Mouse (Mus musculus): ENCODE data around the gene Zfp580. TPM values are rescaled to one million over a fixed set of nuclear protein-coding genes. Genes with fewer than 3 reads are reported as not detected.
"Not testable (repeated sequence)": the region's sequence is repeated elsewhere in the genome, so short reads cannot be mapped to it uniquely, and the experiment has no call there.

Gene Zfp580
- total RNA-seq, 2 experiments from 2014 or later: 3.0 to 4.1 TPM

DNA sequence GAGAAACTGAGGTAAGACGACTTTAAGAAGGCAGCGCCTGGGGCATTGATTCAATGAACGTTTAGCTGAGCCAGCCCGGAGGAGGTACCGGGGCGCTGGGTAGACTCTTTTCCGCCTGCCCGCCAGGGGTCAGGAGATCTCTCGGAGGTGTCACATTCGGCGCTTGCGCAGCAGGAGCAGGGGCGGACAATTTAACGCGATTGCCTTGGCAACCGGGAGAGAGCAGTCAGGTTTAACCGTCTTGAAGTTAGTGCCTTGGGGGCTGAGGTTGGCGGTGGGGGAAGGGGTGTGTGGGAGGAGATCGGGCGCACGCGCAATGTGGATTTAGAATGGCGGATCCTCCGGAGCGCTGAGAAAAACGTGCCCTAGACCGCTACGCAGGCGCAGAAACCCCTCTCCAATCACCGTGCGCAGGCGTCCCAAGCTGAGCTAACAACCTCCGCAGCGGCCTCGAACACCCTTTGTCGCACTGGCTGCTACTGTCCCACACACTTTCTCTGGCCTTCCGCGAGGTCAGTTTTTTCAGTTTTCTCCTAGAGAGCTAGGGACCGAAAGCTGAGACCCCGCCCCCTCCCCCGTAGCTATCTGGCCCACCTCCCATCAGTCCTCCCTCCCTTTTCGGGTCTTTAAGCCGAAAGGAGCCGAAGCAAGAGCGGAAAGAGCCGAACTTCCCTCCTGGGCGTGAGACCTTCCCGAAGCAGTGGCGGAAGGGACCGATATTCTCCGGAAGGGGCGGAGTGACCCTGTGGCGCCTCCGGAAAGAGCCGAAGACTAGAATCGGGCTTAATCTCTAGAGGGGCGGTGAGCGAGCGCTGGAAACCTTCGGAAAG, 9.8 kb downstream of the Zfp580 start:
- peak overlapping the region; percentile 99 for H3K27ac ChIP-seq
- intact Hi-C loops (cut with DNase I): loop anchor here (2.0 to 5.0 kb wide), 3 partner anchors 46 to 924 kb away; partner anchors contain the start of genes Fiz1, Gm44973, Leng8 and Zfp524
- peak; percentile 76 for TF ChIP-seq CTCF (IDR thresholded peaks at IDR 0.05)
- peak; percentile 99 for DNase-seq
- H3K4me3 ChIP-seq: peak overlapping the region; percentile 91

DNA sequence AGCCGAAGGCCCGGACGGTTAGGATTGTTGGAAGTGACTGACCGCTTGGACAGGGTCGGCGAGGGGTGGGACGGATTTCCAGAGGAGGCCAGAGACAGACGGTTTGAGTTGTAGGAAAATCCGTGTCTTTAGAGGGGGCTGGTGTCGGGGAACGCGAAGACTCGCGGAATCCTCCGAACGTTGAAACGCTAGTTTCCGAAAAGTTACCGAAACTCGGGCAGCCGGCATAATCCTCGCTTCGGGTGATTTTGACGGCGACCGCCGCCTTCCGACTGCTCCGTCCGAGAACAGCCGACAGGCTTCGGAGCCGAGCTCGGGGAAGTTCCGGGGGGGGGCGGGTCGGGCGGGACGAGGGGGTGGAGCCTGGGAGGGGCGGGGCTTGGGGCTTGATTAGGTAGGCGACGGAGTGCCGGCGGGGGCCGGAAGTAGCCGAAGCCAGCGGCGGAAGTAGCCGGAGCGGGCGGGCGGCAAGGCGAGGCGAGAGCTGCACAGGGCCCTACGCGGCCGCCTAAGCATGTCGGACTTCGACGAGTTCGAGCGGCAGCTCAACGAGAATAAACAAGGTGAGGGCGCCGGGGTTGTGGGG, 10.5 kb downstream of the Zfp580 start, which contains the start of gene U2af2:
Gene U2af2, plus strand, starts transcription at position 370 of the 586 bp plus-strand sequence.
- H3K27ac ChIP-seq: peak within 1 kb of the TSS; percentile 99
- intact Hi-C loops (cut with DNase I): loop anchor here (1.0 to 5.0 kb wide), 4 partner anchors 18 to 925 kb away; partner anchors contain the start of genes Epn1, Fiz1, Gm44973 and Leng8

DNA sequence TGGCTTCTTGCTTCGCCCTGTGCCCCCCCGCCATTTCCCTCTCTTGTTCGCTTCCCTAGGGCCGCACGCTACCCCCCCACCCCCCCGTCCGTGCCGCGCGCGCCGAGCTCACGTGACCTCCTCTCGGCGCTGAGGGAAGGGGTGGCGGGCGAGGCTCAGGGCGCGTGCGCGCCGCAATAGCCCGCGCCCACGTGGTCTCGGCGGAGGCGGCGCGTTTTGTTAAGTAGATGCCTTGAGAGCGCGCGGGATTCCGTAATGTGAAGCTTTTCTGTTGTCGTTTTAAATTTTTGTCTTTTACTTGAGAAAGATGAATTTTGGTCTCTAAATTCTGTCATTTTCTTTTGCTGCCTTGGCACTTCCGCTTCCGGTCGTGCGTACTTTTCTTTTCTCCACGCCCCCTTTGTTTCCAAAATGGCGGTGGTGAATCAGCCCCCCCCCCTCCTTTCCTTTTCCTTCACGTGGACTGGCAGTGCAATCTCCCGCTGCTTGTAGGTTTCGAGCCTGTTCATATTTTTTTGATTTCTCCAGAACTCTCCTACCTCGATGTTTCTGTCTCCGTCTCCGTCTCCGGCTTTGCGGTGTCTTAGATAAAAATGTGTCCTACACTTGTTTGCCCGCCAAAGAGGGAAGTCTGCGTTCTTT, 11.1 kb downstream of the Zfp580 start:
- H3K4me3 ChIP-seq: peak overlapping the region; percentile 91
- intact Hi-C loops (cut with DNase I): loop anchor here (1.0 to 5.0 kb wide), 3 partner anchors 18 to 925 kb away; partner anchors contain the start of genes Epn1 and Leng8
- no peak for DNase-seq
- TF ChIP-seq CTCF (IDR thresholded peaks at IDR 0.05): no peak
- peak overlapping the region; percentile 99 for H3K27ac ChIP-seq

More for the DNA sequence above, 10.5 kb downstream of the Zfp580 start, which contains the start of gene U2af2:
- DNase-seq: peak; percentile 98
- no peak for TF ChIP-seq CTCF (IDR thresholded peaks at IDR 0.05)
- peak within 1 kb of the TSS; percentile 91 for H3K4me3 ChIP-seq

DNA sequence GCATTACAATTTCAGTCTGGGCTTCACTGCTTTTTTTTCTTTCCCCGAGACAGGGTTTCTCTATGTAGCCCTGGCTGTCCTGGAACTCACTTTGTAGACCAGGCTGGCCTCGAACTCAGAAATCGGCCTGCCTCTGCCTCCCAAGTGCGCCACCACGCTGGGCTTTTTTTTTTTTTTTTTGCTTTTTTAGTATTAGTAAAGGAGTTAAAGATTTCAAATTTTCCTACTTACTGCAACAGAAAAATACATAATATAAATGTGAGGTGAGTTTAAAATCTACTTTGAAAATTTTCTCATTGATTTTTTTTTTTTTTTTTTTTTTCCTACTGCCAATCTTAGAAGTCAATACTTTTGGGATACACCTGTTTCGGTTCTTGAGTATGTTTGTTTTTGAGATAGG, 13.5 kb downstream of the Zfp580 start:
- intact Hi-C loops (cut with DNase I): loop anchor here (5.0 kb wide), 2 partner anchors 508 to 928 kb away; partner anchors contain the start of gene Leng8
- Histone ChIP-seq H3K27ac (no peak overlapping the region), H3K4me3 (no peak overlapping the region)
- no peak for DNase-seq
- TF ChIP-seq CTCF (IDR thresholded peaks at IDR 0.05): no peak

DNA sequence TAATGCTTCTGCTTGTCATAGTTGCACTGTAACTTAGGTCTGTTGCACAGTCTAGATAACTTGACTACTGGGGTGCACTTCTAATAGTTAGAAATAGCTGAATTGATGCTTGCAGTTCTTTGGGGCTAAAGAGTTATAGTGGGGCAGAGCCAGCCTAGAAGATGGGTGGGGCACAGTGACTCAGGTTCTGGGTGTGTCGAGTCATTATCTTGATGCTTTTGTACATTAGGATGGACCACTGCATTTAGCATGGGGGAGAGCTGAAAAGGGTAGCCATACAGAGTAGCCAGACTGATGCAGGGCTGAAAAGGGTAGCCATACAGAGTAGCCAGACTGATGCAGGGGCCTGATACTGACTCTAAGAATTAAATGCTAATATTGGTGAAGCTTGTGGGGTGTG, 22.2 kb downstream of the Zfp580 start:
- H3K27ac ChIP-seq: no peak overlapping the region
- no peak for TF ChIP-seq CTCF (IDR thresholded peaks at IDR 0.05)
- intact Hi-C loops (cut with DNase I): no loop called here
- no peak for DNase-seq
- no peak overlapping the region for H3K4me3 ChIP-seq

DNA sequence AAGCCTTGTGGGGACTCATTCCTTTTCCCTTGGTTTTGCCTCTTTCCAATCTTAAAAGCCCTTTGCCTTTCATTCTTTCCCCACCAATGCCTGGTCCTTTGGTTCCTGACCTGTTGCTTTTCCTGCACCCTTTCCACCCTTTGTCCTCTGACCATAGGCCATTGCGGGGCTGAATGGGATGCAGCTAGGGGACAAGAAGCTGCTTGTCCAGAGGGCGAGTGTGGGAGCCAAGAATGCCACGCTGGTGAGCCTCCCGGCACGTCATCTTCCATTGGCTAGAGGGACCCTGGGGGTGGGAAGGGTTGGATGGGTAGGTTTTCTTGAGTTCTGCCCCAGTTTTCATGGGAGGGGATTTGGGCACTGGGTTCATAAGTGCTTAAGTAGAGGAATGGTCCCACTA, 23.6 kb downstream of the Zfp580 start:
- DNase-seq: no peak
- H3K4me3 ChIP-seq: no peak overlapping the region
- intact Hi-C loops (cut with DNase I): no loop called here
- TF ChIP-seq CTCF (IDR thresholded peaks at IDR 0.05): no peak
- no peak overlapping the region for H3K27ac ChIP-seq

DNA sequence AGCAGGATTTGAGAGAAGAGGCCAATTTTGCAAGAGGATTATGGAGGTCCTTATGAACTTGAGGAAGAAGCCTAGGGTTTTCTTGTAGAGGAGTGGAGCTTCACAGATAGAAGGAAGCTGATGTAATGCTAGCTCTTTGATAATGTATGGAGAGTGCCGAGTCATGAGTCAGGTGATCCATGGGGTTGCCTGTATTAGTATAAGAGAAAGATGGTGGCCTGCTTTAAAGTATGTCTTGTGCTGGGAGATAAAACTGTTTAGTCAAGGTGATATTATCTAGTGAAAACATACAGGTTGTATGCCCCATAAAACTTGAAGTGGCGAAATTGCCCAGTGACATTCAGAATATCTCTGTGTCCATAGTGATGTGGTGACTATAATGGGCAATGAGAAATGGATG, 25.6 kb downstream of the Zfp580 start:
- no peak for DNase-seq
- TF ChIP-seq CTCF (IDR thresholded peaks at IDR 0.05): no peak
- intact Hi-C loops (cut with DNase I): no loop called here
- no peak overlapping the region for H3K27ac ChIP-seq
- H3K4me3 ChIP-seq: no peak overlapping the region

DNA sequence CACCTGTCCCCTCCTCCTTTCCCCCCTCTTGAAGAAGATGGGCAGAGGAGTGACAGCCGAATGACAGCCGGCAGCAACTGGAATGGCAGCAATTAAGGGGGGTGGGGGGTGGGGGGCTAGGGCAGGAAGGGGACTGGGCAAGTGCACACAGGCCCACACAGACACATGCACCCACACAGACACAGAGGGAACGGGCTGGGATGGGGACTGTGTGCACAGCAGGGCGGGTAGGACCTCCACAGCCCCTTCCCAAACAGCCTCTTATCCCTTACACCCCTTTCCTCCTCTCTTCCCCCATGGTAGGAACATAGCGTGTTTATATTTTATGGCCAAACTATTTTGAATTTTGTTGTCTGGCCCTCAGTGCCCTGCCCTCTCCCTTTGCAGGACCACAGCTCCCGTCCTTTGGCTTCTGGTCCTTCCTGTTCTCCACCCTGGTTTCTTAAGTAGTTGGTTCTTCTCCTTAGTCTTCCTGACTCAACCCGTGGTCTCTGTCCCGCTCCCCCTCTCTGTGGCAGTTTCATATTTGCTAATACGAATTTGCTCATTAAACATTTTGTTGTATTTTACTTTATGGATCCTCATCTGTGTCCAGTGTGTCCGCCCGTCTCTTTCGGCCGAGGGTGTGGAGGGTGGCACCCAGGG, 28.1 kb downstream of the Zfp580 start:
- intact Hi-C loops (cut with DNase I): loop anchor here (1.0 to 2.0 kb wide), 2 partner anchors 17 to 45 kb away; partner anchors contain the start of genes Rasl2-9 and U2af2
- DNase-seq: not testable (repeated sequence)
- peak overlapping the region; percentile 100 for H3K4me3 ChIP-seq
- H3K27ac ChIP-seq: peak overlapping the region; percentile 97

DNA sequence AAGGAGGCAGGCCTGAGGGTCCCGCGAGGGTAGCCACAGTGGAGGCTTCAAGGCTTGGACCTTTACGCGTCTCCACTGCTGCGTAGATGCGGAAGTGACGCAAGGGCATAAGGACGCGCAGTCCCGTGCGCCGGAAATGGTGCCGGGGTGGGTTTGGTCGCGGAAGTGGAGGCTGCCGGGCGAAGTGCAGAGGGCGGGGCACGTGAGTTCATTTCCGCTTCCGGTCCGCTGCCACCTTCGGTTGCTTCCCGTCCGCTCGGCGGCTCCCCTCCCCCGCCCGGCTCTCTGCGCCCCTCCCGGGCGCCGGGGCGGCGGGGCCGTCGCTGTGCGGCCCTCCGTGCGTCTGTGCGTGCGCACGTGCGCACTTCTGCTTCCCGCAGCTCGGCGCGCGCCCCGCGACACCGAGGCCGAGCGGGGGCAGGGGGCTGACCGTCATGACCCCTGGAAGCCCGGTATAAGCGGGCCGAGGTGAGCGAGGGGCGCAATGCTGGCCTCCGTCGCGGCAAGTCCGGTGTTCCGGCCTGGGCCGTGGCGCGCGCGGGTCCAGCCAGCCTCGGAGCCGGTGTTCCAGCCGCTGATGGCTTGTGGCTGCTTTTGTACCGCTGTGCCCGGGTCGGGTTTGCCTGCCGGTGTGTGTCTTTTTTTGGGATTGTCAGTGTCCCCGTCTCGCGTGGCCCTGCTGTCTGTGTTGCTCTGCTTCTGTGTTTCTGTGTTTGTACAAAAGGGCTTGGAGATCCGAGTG, 28.8 kb downstream of the Zfp580 start, which contains the start of gene Epn1:
Gene Epn1, plus strand, starts transcription at position 226 of the 742 bp plus-strand sequence.
- Histone ChIP-seq H3K27ac (peak within 1 kb of the TSS; percentile 97), H3K4me3 (peak within 1 kb of the TSS; percentile 100)
- peak; percentile 99 for DNase-seq
- intact Hi-C loops (cut with DNase I): loop anchor here (1.0 to 2.0 kb wide), 2 partner anchors 18 to 45 kb away; partner anchors contain the start of genes Rasl2-9 and U2af2
- no peak for TF ChIP-seq CTCF (IDR thresholded peaks at IDR 0.05)

DNA sequence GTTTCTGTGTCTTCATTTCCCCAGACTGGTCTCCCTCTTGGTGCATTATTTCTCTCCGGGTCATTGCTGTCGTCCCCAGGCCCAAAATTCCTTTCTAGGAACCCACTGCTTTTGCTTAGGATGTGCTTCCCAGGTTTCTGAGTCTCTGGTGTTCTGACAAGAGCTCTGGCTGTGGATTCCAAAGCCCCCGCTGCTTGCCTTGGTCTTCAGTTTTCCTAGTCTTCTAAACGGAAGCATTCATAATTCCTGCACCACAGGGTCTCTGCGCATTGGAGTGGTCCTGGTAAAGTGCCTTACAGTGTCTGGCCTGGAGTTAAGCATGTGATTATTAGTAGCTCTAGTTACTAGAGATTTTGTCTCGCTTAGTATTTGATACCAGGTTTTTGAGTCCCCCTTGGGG, 29.5 kb downstream of the Zfp580 start:
- H3K27ac ChIP-seq: peak overlapping the region; percentile 97
- TF ChIP-seq CTCF (IDR thresholded peaks at IDR 0.05): no peak
- peak overlapping the region; percentile 100 for H3K4me3 ChIP-seq
- no peak for DNase-seq
- intact Hi-C loops (cut with DNase I): loop anchor here (1.0 to 2.0 kb wide), 2 partner anchors 19 to 44 kb away; partner anchors contain the start of genes Rasl2-9 and U2af2

DNA sequence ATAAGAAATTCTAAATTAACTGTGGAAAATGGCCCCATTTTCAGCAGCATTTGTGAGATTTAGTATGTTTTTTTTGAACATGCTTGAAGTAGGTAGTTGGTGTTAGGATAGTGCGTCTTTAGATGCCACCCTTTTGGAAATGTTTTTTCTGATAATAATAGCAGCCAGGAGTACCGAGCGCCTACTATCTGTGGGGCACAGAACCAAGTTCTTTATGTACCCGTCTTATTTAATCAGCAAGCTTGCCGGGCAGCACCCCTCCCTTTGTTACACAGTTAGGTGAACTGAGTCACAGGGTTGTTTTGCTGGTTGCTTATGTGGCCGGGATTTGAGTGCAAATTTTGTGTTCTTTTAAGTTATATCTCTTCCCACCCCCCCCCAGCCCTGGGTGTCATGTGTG, 29.9 kb downstream of the Zfp580 start:
- no peak for DNase-seq
- Histone ChIP-seq H3K27ac (peak overlapping the region; percentile 97), H3K4me3 (peak overlapping the region; percentile 100)
- intact Hi-C loops (cut with DNase I): loop anchor here (2.0 kb wide), 1 partner anchor 44 kb away; the partner anchor contains the start of gene Rasl2-9
- TF ChIP-seq CTCF (IDR thresholded peaks at IDR 0.05): no peak

All from gastrocnemius, adult 2 months (tissue).